Mouse (Mus musculus) embryonic facial prominence, embryonic 13.5 days (tissue): ENCODE data around the gene Serpine2. TPM values are rescaled to one million over a fixed set of nuclear protein-coding genes. Genes with fewer than 3 reads are reported as not detected.

Source experiments
- ATAC-seq: fragments of 200-750 bp; cut with Nextera tagmentation; 2 replicates; pipeline ENCODE4 v1.8.0; 2017; ENCODE audit warnings: low read depth; ENCODE audit not compliant: insufficient number of reproducible peaks, insufficient read depth, low FRiP score, low TSS enrichment
- H3K27ac ChIP-seq: fragments of 300-500 bp; sonication (generic); 2 replicates; pipeline ENCODE4 v1.5.1; 2015; ENCODE audit warnings: moderate library complexity, mild to moderate bottlenecking, inconsistent platforms
- H3K27me3 ChIP-seq: fragments of 300-500 bp; sonication (generic); 2 replicates; pipeline ENCODE4 v1.6.1; 2015; ENCODE audit warnings: mild to moderate bottlenecking, inconsistent platforms
- H3K36me3 ChIP-seq: fragments of 300-500 bp; sonication (generic); 2 replicates; pipeline ENCODE4 v1.6.1; 2015; ENCODE audit warnings: mild to moderate bottlenecking, inconsistent platforms
- H3K4me1 ChIP-seq: fragments of 300-500 bp; sonication (generic); 2 replicates; pipeline ENCODE4 v1.6.1; 2015; ENCODE audit warnings: inconsistent platforms
- H3K4me2 ChIP-seq: fragments of 300-500 bp; sonication (generic); 2 replicates; pipeline ENCODE4 v1.6.1; 2015; ENCODE audit warnings: moderate library complexity, mild to moderate bottlenecking, inconsistent platforms
- H3K4me3 ChIP-seq: fragments of 300-500 bp; sonication (generic); 2 replicates; pipeline ENCODE4 v1.5.1; 2015; ENCODE audit warnings: mild to moderate bottlenecking, inconsistent platforms
- H3K9ac ChIP-seq: fragments of 300-500 bp; sonication (generic); 2 replicates; pipeline ENCODE4 v1.6.1; 2015; ENCODE audit warnings: mild to moderate bottlenecking, inconsistent platforms
- H3K9me3 ChIP-seq: fragments of 300-500 bp; sonication (generic); 2 replicates; pipeline ENCODE4 v1.6.1; 2016; ENCODE audit warnings: inconsistent platforms
- WGBS: fragments of 180-500 bp; shearing (Covaris S2); methylation state at CpG from one replicate; pipeline ENCODE4 v1.1.7; 2015; ENCODE audit warnings: mixed read lengths; 5-methylcytosine and 5-hydroxymethylcytosine counted together
- polyA plus RNA-seq: library from polyadenylated mRNA; unstranded; fragments of >200 nt; fragmentation: Nextera tagmentation; extraction: Ambion mirVana; gene quantifications from 2 replicates; pipeline ENCODE4 v1.2.1, GENCODE M21; 2015

The Serpine2 gene
- polyA plus RNA-seq, 1 experiment from 2014 or later, result 311 TPM

- ATAC-seq, result no peak
- H3K4me1 ChIP-seq, result peaks cover 17% of the 10 kb centered on the region
- no peaks in the 10 kb centered on the region for H3K9me3 ChIP-seq
- H3K4me2 ChIP-seq, result no peak overlapping the region
- no peaks in the 10 kb centered on the region for H3K27me3 ChIP-seq
- whole genome bisulfite sequencing, result 77% methylated on average over 3 of the region's 3 CpGs
- H3K27ac ChIP-seq, result no peak overlapping the region
- no peak overlapping the region for H3K4me3 ChIP-seq
- H3K36me3 ChIP-seq, result no peaks in the 10 kb centered on the region
- H3K9ac ChIP-seq, result no peak overlapping the region
Observed at GRCm38 (mm10) chr1:79754936-79755335, 106.0 kb downstream of the Serpine2 start.

GRCm38 (mm10) chr1:79753456-79753855 lies 107.5 kb downstream of the Serpine2 start:
- Histone ChIP-seq H3K27ac (no peak overlapping the region), H3K4me3 (no peak overlapping the region), H3K4me1 (peaks cover 4% of the 10 kb centered on the region; the same call in 1 of the 2 replicates), H3K9me3 (no peaks in the 10 kb centered on the region), H3K36me3 (no peaks in the 10 kb centered on the region), H3K4me2 (no peak overlapping the region), H3K27me3 (no peaks in the 10 kb centered on the region), H3K9ac (no peak overlapping the region)
- no peak for ATAC-seq
- WGBS, result 89% methylated on average over 3 of the region's 3 CpGs

- Histone ChIP-seq H3K4me3 (no peak overlapping the region), H3K27ac (no peak overlapping the region), H3K9me3 (no peaks in the 10 kb centered on the region), H3K4me2 (no peak overlapping the region), H3K4me1 (peaks cover 4% of the 10 kb centered on the region; the same call in 1 of the 2 replicates), H3K9ac (no peak overlapping the region), H3K36me3 (no peaks in the 10 kb centered on the region), H3K27me3 (no peaks in the 10 kb centered on the region)
- no peak for ATAC-seq
- 81% methylated on average over 4 of the region's 4 CpGs for WGBS
Observed at GRCm38 (mm10) chr1:79752714-79753340, 108.2 kb downstream of the Serpine2 start.

- H3K4me1 ChIP-seq, result peaks cover 4% of the 10 kb centered on the region; the same call in 1 of the 2 replicates
- no peaks in the 10 kb centered on the region for H3K9me3 ChIP-seq
- WGBS, result 79% methylated on average over 7 of the region's 7 CpGs
- no peaks in the 10 kb centered on the region for H3K36me3 ChIP-seq
- H3K9ac ChIP-seq, result no peak overlapping the region
- H3K27ac ChIP-seq, result no peak overlapping the region
- H3K4me2 ChIP-seq, result no peak overlapping the region
- no peaks in the 10 kb centered on the region for H3K27me3 ChIP-seq
- no peak overlapping the region for H3K4me3 ChIP-seq
- ATAC-seq, result no peak
Observed at GRCm38 (mm10) chr1:79752015-79752695, 108.8 kb downstream of the Serpine2 start.

GRCm38 (mm10) chr1:79751186-79751585 lies 109.8 kb downstream of the Serpine2 start:
- no peak overlapping the region for H3K4me3 ChIP-seq
- ATAC-seq, result no peak
- no peaks in the 10 kb centered on the region for H3K9me3 ChIP-seq
- H3K4me1 ChIP-seq, result peaks cover 4% of the 10 kb centered on the region; the same call in 1 of the 2 replicates
- 0 out of 2 replicates have a peak overlapping the region, but pooled peaks have one; percentile 13 for H3K27ac ChIP-seq
- H3K9ac ChIP-seq, result no peak overlapping the region
- H3K4me2 ChIP-seq, result no peak overlapping the region
- 59% methylated on average over 5 of the region's 5 CpGs for WGBS
- no peaks in the 10 kb centered on the region for H3K27me3 ChIP-seq
- no peaks in the 10 kb centered on the region for H3K36me3 ChIP-seq

GRCm38 (mm10) chr1:79746056-79746455 lies 114.9 kb downstream of the Serpine2 start:
- no peak overlapping the region for H3K4me3 ChIP-seq
- no peak overlapping the region for H3K9ac ChIP-seq
- H3K4me1 ChIP-seq, result 0 out of 2 replicates have a peak, but pooled peaks cover 1% of the 10 kb centered on the region
- no peak overlapping the region for H3K27ac ChIP-seq
- H3K36me3 ChIP-seq, result no peaks in the 10 kb centered on the region
- WGBS, result 84% methylated on average over 4 of the region's 4 CpGs
- H3K4me2 ChIP-seq, result no peak overlapping the region
- H3K27me3 ChIP-seq, result no peaks in the 10 kb centered on the region
- H3K9me3 ChIP-seq, result no peaks in the 10 kb centered on the region
- ATAC-seq, result no peak

Other genes with a start within 250 kb of the Serpine2 start
- 0.51 and 1.3 TPM in 2 replicates for gene Ap1s3, start 189.2 kb downstream of the Serpine2 start, polyA plus RNA-seq
- 49.7 and 60.0 TPM in 2 replicates for gene Mrpl44, start 85.2 kb downstream of the Serpine2 start, polyA plus RNA-seq
- gene Wdfy1, start 85.0 kb downstream of the Serpine2 start, polyA plus RNA-seq, result 35.7 and 38.3 TPM in 2 replicates